Mouse (Mus musculus): ENCODE measurements at regions not wholly inside any gene's neighbourhood (a gene's known extent, or its start where the extent isn't known, plus 50 kb on each side); places are given as distances from the start of the nearest gene placed in this dataset.

- no peak for DNase-seq
Measured at GRCm38 (mm10) chr13:101095057-101095831, 262.0 kb upstream of the Slc30a5 start.

DNA sequence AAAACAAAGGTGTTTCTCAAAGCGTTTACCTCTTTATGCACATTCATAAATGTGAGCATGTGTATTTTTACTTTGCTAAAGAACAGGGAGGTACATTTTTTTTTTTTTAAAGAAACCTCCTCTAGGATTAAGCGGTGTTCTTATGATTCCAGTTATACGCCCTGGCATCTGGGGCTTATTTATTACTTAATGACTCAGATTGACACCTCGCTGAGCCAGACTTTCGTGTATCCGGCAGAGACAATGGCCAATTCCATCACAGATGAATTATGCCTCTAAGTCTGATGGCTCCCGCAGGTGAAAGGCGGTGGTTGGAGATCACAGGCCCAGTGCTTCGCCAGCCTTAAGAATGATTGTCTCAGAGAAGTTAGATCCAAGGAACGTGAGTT is 259.5 kb upstream of the Slc30a5 start:
- no peak for DNase-seq

DNA sequence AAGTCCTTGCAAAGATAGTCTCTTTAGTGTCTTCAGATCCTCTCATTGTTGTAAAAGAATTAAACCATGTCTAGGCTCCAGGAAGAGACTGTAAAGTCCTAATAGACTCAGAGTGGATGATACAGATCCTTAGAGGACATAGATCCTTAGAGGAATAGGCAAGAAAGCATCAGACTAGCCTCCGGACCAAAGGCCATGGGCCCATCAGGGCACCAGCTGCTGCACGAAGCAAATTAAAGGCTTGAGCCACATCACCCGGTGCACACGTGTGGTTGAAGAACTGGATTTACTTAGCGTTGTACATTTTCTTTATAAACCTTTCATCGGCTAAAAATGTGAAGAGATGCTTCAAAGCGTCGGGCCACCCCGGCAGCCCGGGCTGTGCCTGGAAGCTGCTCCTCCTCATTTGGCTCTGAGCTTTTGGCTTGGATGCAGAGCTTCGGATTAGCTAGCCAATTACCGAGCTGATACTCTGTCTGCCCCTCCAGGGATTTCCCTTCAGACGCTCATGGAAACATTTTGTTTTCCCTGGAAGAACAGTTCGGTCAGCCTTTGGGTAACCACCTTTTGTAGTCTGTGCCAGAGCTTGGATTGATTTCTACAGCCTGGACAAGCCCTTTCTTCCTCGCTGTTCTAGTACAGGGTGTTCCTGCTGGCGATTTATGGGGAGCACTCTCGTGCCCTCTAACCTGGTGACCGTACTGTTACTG is 259.0 kb upstream of the Slc30a5 start:
- peak; percentile 27 for DNase-seq

- no peak for DNase-seq
Measured at GRCm38 (mm10) chr13:101085182-101085581, 252.0 kb upstream of the Slc30a5 start.

GRCm38 (mm10) chr13:101084193-101084592 is 251.0 kb upstream of the Slc30a5 start:
- DNase-seq: no peak

DNA sequence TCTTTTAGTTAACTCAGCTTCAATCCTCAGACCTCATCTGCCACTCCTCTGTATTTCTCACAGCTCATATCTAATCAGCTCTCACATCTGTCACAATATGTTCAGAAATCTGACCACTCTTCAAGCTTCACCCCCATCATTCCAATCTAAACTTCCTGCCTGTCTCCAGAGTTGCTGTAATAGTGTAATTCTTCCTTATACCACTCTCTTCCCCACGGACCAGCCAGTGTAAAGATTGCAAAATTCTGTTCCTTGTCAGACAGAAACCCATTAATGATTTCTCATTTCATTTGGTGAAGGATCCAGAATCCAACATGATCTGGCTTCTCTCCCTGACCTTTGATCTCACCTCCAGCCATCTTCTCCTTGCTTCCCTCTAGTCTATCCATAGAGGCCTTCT is 250.2 kb upstream of the Slc30a5 start:
- DNase-seq: no peak

DNA sequence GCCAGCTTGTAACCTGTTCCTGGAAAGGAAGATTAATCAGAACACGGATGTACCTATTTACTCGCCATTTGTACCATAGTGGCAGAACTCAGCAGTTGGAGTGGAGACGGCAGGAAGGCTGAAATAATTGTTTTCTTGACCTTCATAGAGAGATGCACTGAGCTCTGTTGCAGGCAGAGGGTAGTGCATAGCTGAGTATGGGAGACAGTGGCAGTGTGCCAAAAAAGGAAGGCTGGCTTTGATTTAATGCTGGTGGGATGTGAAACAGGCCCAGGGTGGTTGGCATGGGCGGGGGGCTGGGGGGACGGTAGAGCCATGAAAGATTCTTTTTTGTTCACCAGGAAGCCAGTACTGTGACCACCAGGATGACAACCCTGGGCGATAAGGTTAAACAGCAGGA is 235.3 kb upstream of the Slc30a5 start:
- peak; percentile 18 for DNase-seq

- DNase-seq: no peak
Measured at GRCm38 (mm10) chr13:101062582-101062981, 229.4 kb upstream of the Slc30a5 start.

DNA sequence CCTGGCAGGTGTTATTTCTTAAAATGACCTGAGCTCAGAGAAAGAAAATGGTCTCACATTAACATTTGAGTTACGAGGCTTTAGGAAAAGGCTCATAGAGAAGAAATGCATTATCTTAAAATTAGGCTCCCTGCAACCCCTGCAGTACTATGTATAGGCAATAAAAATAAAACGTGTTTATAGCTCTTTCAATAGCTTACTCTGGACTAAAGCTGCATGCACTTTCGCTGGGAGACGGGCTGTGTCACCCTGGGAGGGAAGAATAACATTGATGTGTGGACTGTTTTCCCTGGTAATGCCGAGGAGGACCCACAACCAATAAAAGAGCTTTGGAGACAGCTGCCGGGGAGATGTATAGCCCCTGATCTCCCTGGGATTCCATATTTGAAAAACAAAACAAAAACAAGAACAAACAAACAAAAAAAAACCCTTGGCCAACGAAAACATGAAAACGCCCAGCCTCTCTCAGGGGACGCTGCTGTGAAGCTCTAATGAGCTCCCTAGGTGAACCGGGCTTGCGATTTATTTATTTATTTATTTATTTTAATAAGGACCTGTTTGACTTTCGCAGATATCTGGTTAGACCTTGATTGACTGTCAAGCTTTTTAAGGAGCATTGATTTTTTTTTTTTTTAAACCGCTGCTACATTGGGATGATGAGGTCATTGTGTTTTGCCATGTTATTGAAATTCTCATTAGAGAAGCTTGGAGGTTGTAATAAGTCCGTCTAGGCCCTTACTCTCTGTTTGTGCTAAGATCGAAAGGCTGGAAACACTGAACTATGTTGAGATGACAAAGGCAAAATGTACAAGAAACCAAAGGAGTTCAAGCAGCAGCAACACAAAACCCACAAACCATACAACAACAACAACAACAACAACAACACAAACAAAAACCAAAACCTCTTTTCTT is 228.3 kb upstream of the Slc30a5 start:
- no peak for DNase-seq

DNA sequence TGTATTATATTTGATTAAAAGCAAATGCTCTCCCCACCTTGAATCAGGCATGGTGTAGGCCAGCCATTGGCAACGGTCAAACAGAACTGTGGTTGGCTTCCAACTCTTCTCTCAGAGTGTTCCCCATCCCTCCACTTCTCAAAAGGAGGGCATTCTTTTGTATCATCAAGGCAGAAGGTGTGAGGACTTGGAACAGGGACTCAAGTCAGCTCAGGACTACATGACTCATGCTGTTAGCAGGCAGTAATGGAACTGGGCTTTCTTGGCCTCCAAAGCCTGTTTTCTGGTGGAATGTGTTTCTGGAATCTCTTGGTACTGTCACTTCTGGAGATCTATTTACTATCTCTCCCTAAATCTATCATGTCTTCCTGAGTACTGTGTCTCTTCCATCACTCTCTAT is 216.3 kb upstream of the Slc30a5 start:
- no peak for DNase-seq

DNA sequence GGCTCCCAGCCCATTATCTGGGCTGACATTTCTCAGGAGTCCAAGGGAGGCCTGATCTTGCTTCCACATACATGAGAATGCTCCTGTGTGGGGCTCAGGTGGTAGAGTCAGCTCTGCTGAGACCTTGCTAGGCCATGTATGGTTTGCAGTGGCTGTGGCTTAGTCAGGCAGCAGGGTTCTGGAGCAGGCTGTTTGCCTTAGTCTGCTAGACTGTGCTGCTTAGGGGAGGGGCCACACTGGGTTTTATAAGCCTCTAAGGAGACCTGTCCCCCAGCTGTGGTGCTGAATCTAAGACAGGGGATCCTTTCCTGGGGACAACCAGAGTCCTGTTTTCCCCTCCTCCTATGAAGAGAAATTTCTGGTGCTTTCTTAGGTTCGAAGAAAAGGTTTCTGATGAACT is 199.4 kb upstream of the Slc30a5 start:
- no peak for DNase-seq

DNA sequence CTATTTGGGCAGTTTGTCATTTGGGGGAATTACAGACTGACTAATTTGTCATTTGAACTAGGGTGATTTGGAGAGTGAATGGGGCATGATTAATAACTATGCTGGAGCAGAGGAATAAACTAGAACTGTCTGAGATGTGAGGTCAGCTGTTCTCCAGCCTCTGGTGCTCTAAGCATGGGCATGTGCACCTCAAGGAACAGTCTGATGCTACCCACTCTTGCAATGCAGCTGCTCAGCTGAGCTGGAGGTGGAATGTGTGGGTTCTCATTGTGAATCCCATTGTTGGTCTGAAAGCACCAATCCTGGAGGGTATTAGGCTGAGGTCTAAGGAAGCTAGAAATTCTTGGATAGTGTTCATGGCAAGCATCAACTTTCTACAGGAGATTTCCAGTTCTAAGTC is 192.8 kb upstream of the Slc30a5 start:
- DNase-seq: no peak

DNA sequence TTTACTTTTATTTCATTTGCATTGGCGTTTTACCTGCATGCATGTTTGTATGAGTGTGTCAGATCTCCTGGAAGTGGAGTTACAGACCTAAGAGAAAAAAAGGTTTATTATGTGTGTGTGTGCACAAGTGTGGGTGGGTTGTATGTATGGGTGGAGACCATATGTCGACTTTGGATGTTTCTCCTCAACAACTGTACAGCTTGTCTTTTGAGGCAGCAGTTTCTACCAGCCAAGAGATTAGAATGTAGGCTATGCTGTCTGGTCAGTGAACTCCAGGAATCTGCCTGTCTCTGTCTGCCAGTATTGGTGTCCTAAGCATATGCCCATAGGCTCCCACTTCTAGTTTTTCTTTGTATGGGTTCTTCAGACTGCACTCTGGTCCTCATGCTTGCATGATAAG is 192.3 kb upstream of the Slc30a5 start:
- DNase-seq: no peak

- DNase-seq: no peak
Measured at GRCm38 (mm10) chr13:101024971-101025370, 191.7 kb upstream of the Slc30a5 start.

- DNase-seq: no peak
Measured at GRCm38 (mm10) chr13:101019272-101019676, 186.0 kb upstream of the Slc30a5 start.

GRCm38 (mm10) chr13:101017041-101017440 is 183.8 kb upstream of the Slc30a5 start:
- no peak for DNase-seq

GRCm38 (mm10) chr13:101016181-101016580 is 183.0 kb upstream of the Slc30a5 start:
- DNase-seq: no peak

- DNase-seq: no peak
Measured at GRCm38 (mm10) chr13:101015435-101015834, 182.2 kb upstream of the Slc30a5 start.

DNA sequence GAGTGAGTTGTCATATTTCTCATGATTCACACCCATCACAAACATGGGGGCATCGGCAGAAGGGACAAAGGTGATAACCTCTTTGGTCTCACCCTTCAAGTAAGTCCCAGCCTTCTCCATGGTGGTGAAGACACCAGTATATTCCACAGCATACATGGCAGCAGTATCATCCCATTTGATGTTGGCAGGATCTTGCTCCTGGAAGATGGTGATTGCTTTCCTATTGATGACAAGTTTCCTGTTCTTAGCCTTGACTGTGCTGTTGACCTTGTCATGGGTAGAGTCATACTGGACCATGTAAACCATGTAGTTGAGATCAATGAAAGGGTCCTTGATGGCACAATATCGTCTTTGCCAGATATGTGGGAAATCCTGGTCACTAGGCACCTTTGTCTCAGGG is 180.4 kb upstream of the Slc30a5 start:
- DNase-seq: no peak

GRCm38 (mm10) chr13:100990646-100991045 is 157.4 kb upstream of the Slc30a5 start:
- DNase-seq: no peak

DNA sequence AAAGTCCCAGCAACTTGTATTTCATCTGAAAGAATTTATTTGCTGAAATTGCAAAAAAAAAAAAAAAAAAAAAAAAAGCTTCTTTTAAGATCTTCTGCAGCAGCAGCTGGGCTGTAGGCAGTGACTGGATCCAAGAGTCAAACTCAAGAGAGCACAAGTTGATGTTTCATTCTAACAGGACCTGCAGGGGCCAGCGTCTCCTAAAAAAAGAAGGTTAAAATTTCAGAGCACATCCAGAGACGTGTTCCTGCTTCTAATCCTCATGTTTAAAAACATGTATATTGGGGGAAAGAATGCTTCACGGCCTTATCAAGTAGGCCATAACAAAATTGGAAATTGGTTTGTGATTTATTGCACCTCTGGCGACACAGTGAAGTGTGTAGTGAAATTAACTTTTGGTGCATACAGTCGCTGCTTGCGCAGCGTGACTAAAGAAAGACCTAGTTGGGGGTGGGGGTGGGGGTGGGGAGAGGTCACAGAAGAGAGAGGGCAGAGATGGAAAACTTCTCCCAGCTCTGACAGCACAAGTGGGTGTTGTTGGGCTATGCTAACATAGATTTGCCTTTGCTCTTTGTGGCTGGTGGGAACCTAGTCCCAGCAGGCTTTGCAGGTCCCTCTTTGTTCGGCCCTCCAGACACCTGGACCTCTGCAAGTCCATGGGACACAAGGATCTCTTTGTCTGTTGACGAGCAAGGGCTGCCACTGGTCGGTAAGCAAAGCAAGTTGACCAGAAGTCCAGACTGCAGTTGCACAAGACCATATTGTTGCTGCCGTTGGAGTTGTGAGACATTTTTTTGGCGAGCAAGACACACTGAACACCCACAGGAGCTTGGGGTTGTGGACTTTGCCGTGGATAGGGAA is 155.7 kb upstream of the Slc30a5 start:
- DNase-seq: no peak

- no peak for DNase-seq
Measured at GRCm38 (mm10) chr13:100988116-100988515, 154.9 kb upstream of the Slc30a5 start.

All from right cerebral cortex, postnatal 4 days (tissue).